Comparison of ENCODE assay signal across 12 mouse cellular contexts in genomic region chr4:152546481-152546880, GRCm38 (mm10).
DNase-seq lines count a peak whose midpoint lies in the region; ATAC-seq and TF ChIP-seq lines count a peak whose summit lies in the region.
"Had no signal": no experiment of that assay in that cellular context is flagged by ENCODE, and none has a peak within 500 bp of the region (broad histone marks: within the 10 kb centered on the region; RNA-seq: fewer than 3 reads in every experiment).

No protein-coding gene starts in this region.

- TF ChIP-seq EP300 in heart, postnatal 0 days (IDR thresholded peaks at IDR 0.05; ENCODE audit: low read depth), result no peak

- H3K36me3 ChIP-seq in heart, postnatal 0 days (replicated peaks; ENCODE audit: control insufficient read depth, insufficient read depth, low read length), result no peaks in the 10 kb centered on the region
- peaks cover 3% of the 10 kb centered on the region; the same call in 1 of the 2 replicates for H3K36me3 ChIP-seq in heart, embryonic 12.5 days
- peaks cover 57% of the 10 kb centered on the region for H3K36me3 ChIP-seq in midbrain, embryonic 10.5 days
- peaks cover 8% of the 10 kb centered on the region; the same call in 1 of the 2 replicates for H3K36me3 ChIP-seq in midbrain, embryonic 16.5 days (ENCODE audit: control insufficient read depth, insufficient read depth, low read length)
- H3K36me3 ChIP-seq in hindbrain, postnatal 0 days (ENCODE audit: insufficient read depth, low read length), result no peaks in the 10 kb centered on the region

- H3K4me3 ChIP-seq in heart, postnatal 0 days (ENCODE audit: low read depth, low read length), result no peak overlapping the region
- no peak overlapping the region for H3K4me3 ChIP-seq in heart, embryonic 12.5 days
- H3K4me3 ChIP-seq in midbrain, embryonic 10.5 days, result no peak overlapping the region
- no peak overlapping the region for H3K4me3 ChIP-seq in midbrain, embryonic 16.5 days (ENCODE audit: low read depth, low read length)
- no peak overlapping the region for H3K4me3 ChIP-seq in hindbrain, postnatal 0 days (ENCODE audit: low read length)
- H3K4me3 ChIP-seq: limb, embryonic 12.5 days had no signal

- H3K9ac ChIP-seq in heart, postnatal 0 days (replicated peaks; ENCODE audit: low read depth, low read length), result no peak overlapping the region
- H3K9ac ChIP-seq in heart, embryonic 12.5 days, result no peak overlapping the region
- no peak overlapping the region for H3K9ac ChIP-seq in midbrain, embryonic 16.5 days (ENCODE audit: low read depth, low read length)
- no peak overlapping the region for H3K9ac ChIP-seq in hindbrain, postnatal 0 days (replicated peaks; ENCODE audit: low read length)
- H3K9ac ChIP-seq: limb, embryonic 12.5 days had no signal

- H3K9me3 ChIP-seq in heart, postnatal 0 days (replicated peaks; ENCODE audit: control insufficient read depth, low read length), result no peaks in the 10 kb centered on the region
- peaks cover 12% of the 10 kb centered on the region for H3K9me3 ChIP-seq in heart, embryonic 12.5 days (replicated peaks)
- peaks cover 9% of the 10 kb centered on the region for H3K9me3 ChIP-seq in midbrain, embryonic 10.5 days (replicated peaks)
- H3K9me3 ChIP-seq in midbrain, embryonic 16.5 days (replicated peaks; ENCODE audit: control insufficient read depth, low read length, poor library complexity, severe bottlenecking), result no peaks in the 10 kb centered on the region
- H3K9me3 ChIP-seq in hindbrain, postnatal 0 days (ENCODE audit: low read length), result no peaks in the 10 kb centered on the region

- ATAC-seq in heart, postnatal 0 days (ENCODE audit: insufficient read depth, low read depth), result no peak
- no peak for ATAC-seq in heart, embryonic 12.5 days (ENCODE audit: insufficient number of reproducible peaks, low FRiP score)
- ATAC-seq in midbrain, embryonic 16.5 days, result no peak
- ATAC-seq in hindbrain, postnatal 0 days, result no peak

- no peaks in the 10 kb centered on the region for H3K27me3 ChIP-seq in heart, postnatal 0 days (ENCODE audit: control insufficient read depth, insufficient read depth, low read length)
- peaks cover 12% of the 10 kb centered on the region for H3K27me3 ChIP-seq in heart, embryonic 12.5 days (replicated peaks)
- H3K27me3 ChIP-seq in midbrain, embryonic 10.5 days (ENCODE audit: low read depth, poor library complexity, severe bottlenecking), result peaks cover 7% of the 10 kb centered on the region; the same call in 1 of the 2 replicates
- H3K27me3 ChIP-seq in midbrain, embryonic 16.5 days (ENCODE audit: control insufficient read depth, insufficient read depth, low read depth, low read length), result no peaks in the 10 kb centered on the region
- no peaks in the 10 kb centered on the region for H3K27me3 ChIP-seq in hindbrain, postnatal 0 days (ENCODE audit: insufficient read depth, low read length)
- H3K27me3 ChIP-seq: CH12.LX; limb, embryonic 12.5 days had no signal

- H3K4me2 ChIP-seq in heart, postnatal 0 days (ENCODE audit: low read depth, low read length), result no peak overlapping the region
- no peak overlapping the region for H3K4me2 ChIP-seq in heart, embryonic 12.5 days
- H3K4me2 ChIP-seq in midbrain, embryonic 16.5 days (ENCODE audit: low read length), result no peak overlapping the region
- no peak overlapping the region for H3K4me2 ChIP-seq in hindbrain, postnatal 0 days (ENCODE audit: low read depth, low read length)
- H3K4me2 ChIP-seq: limb, embryonic 12.5 days had no signal

- TF ChIP-seq CTCF in heart, postnatal 0 days (IDR thresholded peaks at IDR 0.05; ENCODE audit: low read depth), result peak; percentile 23
- peak; percentile 57 for TF ChIP-seq CTCF in hindbrain, postnatal 0 days (IDR thresholded peaks at IDR 0.05; ENCODE audit: low read depth)

- H3K4me1 ChIP-seq in heart, postnatal 0 days (ENCODE audit: control insufficient read depth, insufficient read depth), result no peaks in the 10 kb centered on the region
- peaks cover 10% of the 10 kb centered on the region for H3K4me1 ChIP-seq in heart, embryonic 12.5 days (replicated peaks)
- H3K4me1 ChIP-seq in midbrain, embryonic 10.5 days, result peaks cover 26% of the 10 kb centered on the region
- peaks cover 14% of the 10 kb centered on the region for H3K4me1 ChIP-seq in midbrain, embryonic 16.5 days (ENCODE audit: control insufficient read depth, insufficient read depth, low read length)
- H3K4me1 ChIP-seq in hindbrain, postnatal 0 days (ENCODE audit: insufficient read depth, low read length), result peaks cover 11% of the 10 kb centered on the region

- 59% methylated on average over 8 of the region's 8 CpGs for WGBS in heart, postnatal 0 days
- 58% methylated on average over 8 of the region's 8 CpGs for WGBS in heart, embryonic 12.5 days
- WGBS in midbrain, embryonic 10.5 days, result 67% methylated on average over 8 of the region's 8 CpGs
- WGBS in midbrain, embryonic 16.5 days, result 53% methylated on average over 8 of the region's 8 CpGs
- WGBS in hindbrain, postnatal 0 days, result 57% methylated on average over 8 of the region's 8 CpGs

- DNase-seq in heart, postnatal 0 days (ENCODE audit: low spot score), result no peak
- DNase-seq in midbrain, embryonic 10.5 days (ENCODE audit: low spot score), result no peak
- peak; percentile 62 for DNase-seq in hindbrain, postnatal 0 days (ENCODE audit: low spot score)
- peak; percentile 55 for DNase-seq in retina, postnatal 1 day
- DNase-seq in urinary bladder, postnatal 10 days (ENCODE audit: low spot score), result no peak
- no peak for DNase-seq in right cerebral cortex, adult 2 months (ENCODE audit: low spot score in 2 of 2)
- DNase-seq: heart, postnatal 36 days; thymus, postnatal 14 days had no signal

- H3K27ac ChIP-seq in heart, postnatal 0 days (ENCODE audit: low read depth), result no peak overlapping the region
- H3K27ac ChIP-seq in heart, embryonic 12.5 days (ENCODE audit: poor library complexity, severe bottlenecking), result no peak overlapping the region
- H3K27ac ChIP-seq in midbrain, embryonic 10.5 days (replicated peaks), result peak overlapping the region; percentile 34; the same call in 1 of the 2 replicates
- H3K27ac ChIP-seq in midbrain, embryonic 16.5 days (ENCODE audit: low read length), result no peak overlapping the region; the same call in 1 of the 2 replicates
- no peak overlapping the region for H3K27ac ChIP-seq in hindbrain, postnatal 0 days
- H3K27ac ChIP-seq: limb, embryonic 12.5 days had no signal

Comparison
In these comparisons a context has a peak if more than half of its experiments do, and no peak if none do; other contexts are left out.
1. DNase-seq: peak in hindbrain, postnatal 0 days (single experiment) and retina, postnatal 1 day (single experiment); none in heart, postnatal 0 days (single experiment), midbrain, embryonic 10.5 days (single experiment), urinary bladder, postnatal 10 days (single experiment) and right cerebral cortex, adult 2 months (0 of 2).